Mouse (Mus musculus): ENCODE data around the gene Col4a2. TPM values are rescaled to one million over a fixed set of nuclear protein-coding genes. Genes with fewer than 3 reads are reported as not detected.

Gene Col4a2
- total RNA-seq, 1 experiment from 2014 or later = 3.4 TPM

- no peak for ATAC-seq (replicated peaks; ENCODE audit: insufficient number of reproducible peaks, low FRiP score, low TSS enrichment, poor library complexity, severe bottlenecking)
These were observed 61.2 kb downstream of the Col4a2 start for GRCm38 (mm10) chr8:11373643-11374325.

- no peak for ATAC-seq (replicated peaks; ENCODE audit: insufficient number of reproducible peaks, low FRiP score, low TSS enrichment, poor library complexity, severe bottlenecking)
These were observed 61.9 kb downstream of the Col4a2 start for GRCm38 (mm10) chr8:11374326-11375076.

- ATAC-seq (replicated peaks; ENCODE audit: insufficient number of reproducible peaks, low FRiP score, low TSS enrichment, poor library complexity, severe bottlenecking) = no peak
These were observed 63.3 kb downstream of the Col4a2 start for GRCm38 (mm10) chr8:11375749-11376438.

- no peak for ATAC-seq (replicated peaks; ENCODE audit: insufficient number of reproducible peaks, low FRiP score, low TSS enrichment, poor library complexity, severe bottlenecking)
These were observed 65.0 kb downstream of the Col4a2 start for GRCm38 (mm10) chr8:11377391-11378210.

GRCm38 (mm10) chr8:11379590-11379989 lies 67.0 kb downstream of the Col4a2 start:
- ATAC-seq (replicated peaks; ENCODE audit: insufficient number of reproducible peaks, low FRiP score, low TSS enrichment, poor library complexity, severe bottlenecking) = no peak

- ATAC-seq (replicated peaks; ENCODE audit: insufficient number of reproducible peaks, low FRiP score, low TSS enrichment, poor library complexity, severe bottlenecking) = no peak
These were observed 68.9 kb downstream of the Col4a2 start for GRCm38 (mm10) chr8:11381544-11381943.

GRCm38 (mm10) chr8:11382059-11382810 lies 69.6 kb downstream of the Col4a2 start:
- ATAC-seq (replicated peaks; ENCODE audit: insufficient number of reproducible peaks, low FRiP score, low TSS enrichment, poor library complexity, severe bottlenecking) = no peak

- no peak for ATAC-seq (replicated peaks; ENCODE audit: insufficient number of reproducible peaks, low FRiP score, low TSS enrichment, poor library complexity, severe bottlenecking)
These were observed 70.3 kb downstream of the Col4a2 start for GRCm38 (mm10) chr8:11382933-11383332.

- ATAC-seq (replicated peaks; ENCODE audit: insufficient number of reproducible peaks, low FRiP score, low TSS enrichment, poor library complexity, severe bottlenecking) = no peak
These were observed 70.8 kb downstream of the Col4a2 start for GRCm38 (mm10) chr8:11383379-11383778.

GRCm38 (mm10) chr8:11384841-11385240 lies 72.2 kb downstream of the Col4a2 start:
- ATAC-seq (replicated peaks; ENCODE audit: insufficient number of reproducible peaks, low FRiP score, low TSS enrichment, poor library complexity, severe bottlenecking) = no peak

GRCm38 (mm10) chr8:11385272-11385905 lies 72.8 kb downstream of the Col4a2 start:
- no peak for ATAC-seq (replicated peaks; ENCODE audit: insufficient number of reproducible peaks, low FRiP score, low TSS enrichment, poor library complexity, severe bottlenecking)

- no peak for ATAC-seq (replicated peaks; ENCODE audit: insufficient number of reproducible peaks, low FRiP score, low TSS enrichment, poor library complexity, severe bottlenecking)
These were observed 74.7 kb downstream of the Col4a2 start for GRCm38 (mm10) chr8:11387282-11387681.

GRCm38 (mm10) chr8:11389275-11390050 lies 76.9 kb downstream of the Col4a2 start:
- no peak for ATAC-seq (replicated peaks; ENCODE audit: insufficient number of reproducible peaks, low FRiP score, low TSS enrichment, poor library complexity, severe bottlenecking)

GRCm38 (mm10) chr8:11392739-11393138 lies 80.1 kb downstream of the Col4a2 start:
- ATAC-seq (replicated peaks; ENCODE audit: insufficient number of reproducible peaks, low FRiP score, low TSS enrichment, poor library complexity, severe bottlenecking) = 0 out of 2 replicates have a peak, but pooled peaks have one; percentile 48

- ATAC-seq (replicated peaks; ENCODE audit: insufficient number of reproducible peaks, low FRiP score, low TSS enrichment, poor library complexity, severe bottlenecking) = no peak
These were observed 80.6 kb downstream of the Col4a2 start for GRCm38 (mm10) chr8:11393161-11393560.

- ATAC-seq (replicated peaks; ENCODE audit: insufficient number of reproducible peaks, low FRiP score, low TSS enrichment, poor library complexity, severe bottlenecking) = no peak
These were observed 81.0 kb downstream of the Col4a2 start for GRCm38 (mm10) chr8:11393607-11394006.

- ATAC-seq (replicated peaks; ENCODE audit: insufficient number of reproducible peaks, low FRiP score, low TSS enrichment, poor library complexity, severe bottlenecking) = no peak
These were observed 82.2 kb downstream of the Col4a2 start for GRCm38 (mm10) chr8:11394773-11395172.

Data from monocyte, adult 5-6 weeks (primary cell).